Mouse (Mus musculus) thymus, adult 2 months (tissue): ENCODE data around the gene Wdr17. TPM values are rescaled to one million over a fixed set of nuclear protein-coding genes. Genes with fewer than 3 reads are reported as not detected.

Experiments
- DNase-seq: peaks from one replicate; pipeline ENCODE4 v3.0.0; 2021
- H3K27ac ChIP-seq: fragments of 200-500 bp; 2 replicates; pipeline ENCODE4 v1.5.1; 2012; ENCODE audit warnings: low read length, control low read depth; ENCODE audit not compliant: control insufficient read depth, insufficient read depth
- H3K27me3 ChIP-seq: fragments of 200-500 bp; 2 replicates; pipeline ENCODE4 v1.6.1; 2012; ENCODE audit warnings: mild to moderate bottlenecking, low read length, moderate library complexity, mixed read lengths; ENCODE audit not compliant: control insufficient read depth, insufficient read depth
- H3K36me3 ChIP-seq: fragments of 200-500 bp; 2 replicates; pipeline ENCODE4 v1.6.1; 2012; ENCODE audit warnings: mild to moderate bottlenecking, low read length, moderate library complexity; ENCODE audit not compliant: control insufficient read depth, insufficient read depth
- H3K4me1 ChIP-seq: fragments of 200-500 bp; replicated peaks from 2 replicates; pipeline ENCODE4 v1.6.1; 2012; ENCODE audit warnings: low read length; ENCODE audit not compliant: control insufficient read depth, insufficient read depth
- H3K4me3 ChIP-seq: fragments of 200-500 bp; 2 replicates; pipeline ENCODE4 v1.5.1; 2012; ENCODE audit warnings: mild to moderate bottlenecking, low read length, control low read depth, moderate library complexity; ENCODE audit not compliant: control insufficient read depth, insufficient read depth
- CTCF ChIP-seq: fragments of 200-500 bp; IDR thresholded peaks from 2 replicates; pipeline ENCODE4 v1.5.1; 2012; ENCODE audit warnings: mild to moderate bottlenecking, control low read depth, low read length, moderate library complexity, borderline replicate concordance; ENCODE audit not compliant: control insufficient read depth, poor library complexity, insufficient read depth; ENCODE audit errors: extremely low read depth
- POLR2A ChIP-seq: fragments of 200-500 bp; IDR thresholded peaks from 2 replicates; pipeline ENCODE4 v1.6.1; 2012; ENCODE audit warnings: mild to moderate bottlenecking, low read length, control low read depth, moderate library complexity; ENCODE audit not compliant: control insufficient read depth, poor library complexity, insufficient read depth; ENCODE audit errors: extremely low read depth
- WGBS: fragments of 180-500 bp; shearing (Covaris S2); methylation state at CpG from one replicate; pipeline ENCODE4 v1.1.7; 2018; 5-methylcytosine and 5-hydroxymethylcytosine counted together
- polyA plus RNA-seq: library from polyadenylated mRNA; depleted of rRNA; stranded (reverse); fragments of >200 nt; gene quantifications from 2 replicates; pipeline ENCODE4 v1.2.3, GENCODE M21; 2012; rRNA removed

Gene Wdr17
- polyA plus RNA-seq, 1 experiment, result not detected

DNA sequence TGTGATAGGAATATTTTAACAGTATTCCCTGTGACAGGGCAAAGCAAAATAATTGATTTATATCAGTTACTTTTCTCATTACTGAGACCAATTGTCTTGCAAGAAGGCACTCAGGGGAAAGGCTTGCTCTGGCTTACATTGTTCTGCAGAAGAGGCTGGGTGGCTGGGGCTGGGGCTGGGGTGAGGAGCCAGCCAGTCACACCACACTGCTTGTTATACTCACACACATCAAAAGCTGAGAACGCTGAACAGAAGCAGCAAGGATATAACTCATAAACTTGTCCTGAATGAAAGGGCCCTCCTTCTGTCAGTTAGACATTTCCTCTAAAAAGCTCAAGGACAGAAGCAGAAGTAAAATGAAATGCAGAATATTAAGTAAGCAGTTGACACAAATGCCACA, 304.1 kb downstream of the Wdr17 start:
- 2% methylated on average over 1 of the region's 1 CpGs for WGBS
- Histone ChIP-seq H3K36me3 (no peaks in the 10 kb centered on the region), H3K27ac (no peak overlapping the region), H3K27me3 (no peaks in the 10 kb centered on the region; the same call in 1 of the 2 replicates), H3K4me3 (no peak overlapping the region), H3K4me1 (no peaks in the 10 kb centered on the region)
- TF ChIP-seq CTCF, result no peak
- TF ChIP-seq POLR2A, result no peak
- no peak for DNase-seq

DNA sequence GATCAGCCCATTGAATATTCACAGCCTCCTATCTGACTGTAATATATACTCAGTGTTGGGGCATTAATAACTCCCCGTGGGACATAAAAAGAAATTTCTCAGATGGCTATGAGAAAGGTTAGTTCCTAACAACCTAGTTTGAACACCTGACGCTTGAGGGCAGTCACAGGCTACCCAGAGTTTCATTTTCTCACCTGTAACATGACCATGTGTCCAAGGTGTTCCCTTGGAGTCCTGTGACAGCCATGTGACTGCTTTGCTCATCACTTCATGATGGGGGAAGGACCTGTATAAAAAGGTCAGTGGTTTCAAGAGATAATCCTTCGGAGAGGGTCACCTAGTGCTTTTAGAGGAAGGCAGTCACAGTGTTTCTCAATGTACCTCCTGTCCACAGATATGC, 305.5 kb downstream of the Wdr17 start:
- Histone ChIP-seq H3K4me1 (no peaks in the 10 kb centered on the region), H3K27me3 (no peaks in the 10 kb centered on the region; the same call in 1 of the 2 replicates), H3K36me3 (no peaks in the 10 kb centered on the region), H3K27ac (no peak overlapping the region), H3K4me3 (no peak overlapping the region)
- DNase-seq, result no peak
- no peak for TF ChIP-seq CTCF
- TF ChIP-seq POLR2A, result no peak
- 93% methylated on average over 3 of the region's 3 CpGs for WGBS

Other genes starting within 250 kb of the Wdr17 start
- gene Gpm6a, start 67.7 kb upstream of the Wdr17 start, polyA plus RNA-seq, result 0.57 and 1.4 TPM in 2 replicates